Mouse (Mus musculus): Measurements from ENCODE around the gene Vmn2r124.
"Not testable (repeated sequence)": the region's sequence is repeated elsewhere in the genome, so short reads cannot be mapped to it uniquely, and the experiment has no call there.

Vmn2r124 gene

GRCm38 (mm10) chr17:18049124-18049523 lies at the start of gene Vmn2r124:
TSS of gene Vmn2r124 (plus strand) at chr17:18049424.
- DNase-seq, result no peak

GRCm38 (mm10) chr17:18004752-18005151 lies 44.5 kb upstream of the Vmn2r124 start:
- no peak for DNase-seq

GRCm38 (mm10) chr17:18021433-18021832 lies 27.8 kb upstream of the Vmn2r124 start, which contains the start of gene Fpr-rs4:
TSS of gene Fpr-rs4 (plus strand) at chr17:18021733.
- no peak for DNase-seq

- not testable (repeated sequence) for DNase-seq
These were observed 35.5 kb downstream of the Vmn2r124 start, which contains the start of gene Vmn2r91 for GRCm38 (mm10) chr17:18084716-18085115. TSS of gene Vmn2r91 (plus strand) at chr17:18085016.

GRCm38 (mm10) chr17:18095626-18096025 lies 46.4 kb downstream of the Vmn2r124 start:
- DNase-seq, result not testable (repeated sequence)

- DNase-seq, result not testable (repeated sequence)
These were observed 53.0 kb downstream of the Vmn2r124 start for GRCm38 (mm10) chr17:18102265-18102664.
